Mouse (Mus musculus) natural killer cell, adult 2 months (primary cell): ENCODE measurements around the gene Tfb2m.
A peak's percentile ranks its signal among the peaks of the same experiment; 100 is the strongest.

ENCODE experiments used
- DNase-seq, 2 experiments: peaks; one replicate each; pipeline ENCODE4 v3.0.0; 2022; ENCODE audit warnings: low spot score in 2 of 2

The Tfb2m gene

GRCm38 (mm10) chr1:179559446-179560194 lies 13.6 kb upstream of the Tfb2m start:
- DNase-seq: no peak

- DNase-seq: no peak
These were observed 10.9 kb upstream of the Tfb2m start for GRCm38 (mm10) chr1:179556921-179557320.

- DNase-seq: no peak
These were observed 7.9 kb upstream of the Tfb2m start for GRCm38 (mm10) chr1:179553949-179554347.

DNA sequence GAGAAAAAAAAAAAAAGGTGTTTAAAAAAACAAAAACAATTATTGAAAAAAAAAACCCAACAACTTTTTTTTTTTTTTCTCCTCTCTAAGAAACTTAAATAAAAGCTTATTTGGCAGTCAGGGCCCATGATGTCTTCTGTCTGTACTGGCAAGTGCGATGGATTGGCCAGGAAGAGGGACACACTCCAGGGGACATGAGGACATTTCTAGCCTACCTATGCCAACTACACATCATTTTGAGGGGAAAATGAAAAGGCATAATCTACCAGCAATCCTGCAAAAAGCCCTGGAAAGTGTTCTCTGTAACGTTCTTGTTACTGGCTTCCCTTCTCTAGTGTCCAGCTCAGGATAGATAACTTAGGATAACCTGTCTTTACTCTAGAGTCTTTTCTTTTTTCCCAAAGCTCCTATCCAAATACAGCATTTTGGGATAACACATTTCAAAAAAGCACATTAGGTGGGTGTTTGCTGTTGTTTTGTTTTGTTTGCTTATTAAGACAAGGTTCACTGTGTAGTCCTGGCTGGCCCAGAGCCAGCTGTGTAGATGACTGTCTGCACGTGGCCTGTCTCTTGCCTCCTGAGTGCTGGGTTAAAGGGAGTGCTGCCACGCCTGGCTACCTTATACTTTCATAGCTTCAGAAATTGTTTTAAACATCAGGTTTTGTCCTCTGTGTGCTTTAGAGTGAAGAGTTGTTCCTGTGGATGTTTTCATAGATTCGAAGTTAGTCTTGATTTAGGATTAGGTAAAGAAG lies 7.3 kb upstream of the Tfb2m start:
- DNase-seq: no peak

- no peak for DNase-seq
These were observed 6.7 kb upstream of the Tfb2m start for GRCm38 (mm10) chr1:179552751-179553150.

DNA sequence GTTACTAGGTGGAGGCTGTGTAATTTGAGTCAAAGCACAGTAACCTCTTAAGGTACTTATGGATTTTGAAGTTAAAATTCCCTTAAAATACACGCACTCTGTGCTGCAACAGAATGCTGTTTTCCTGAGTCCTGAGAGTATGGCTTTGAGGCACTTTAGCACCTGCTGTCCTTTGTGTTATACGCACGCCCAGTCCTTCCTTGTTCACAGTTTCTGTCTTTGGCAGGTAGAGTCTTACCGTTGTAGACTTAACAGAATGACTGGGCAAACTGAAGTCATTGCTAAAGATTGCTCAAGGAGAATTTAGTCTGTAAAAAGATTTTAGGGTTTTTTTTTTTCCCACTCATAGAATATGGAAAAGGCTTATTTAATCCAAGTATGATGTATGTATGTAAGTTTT lies 5.9 kb upstream of the Tfb2m start:
- no peak for DNase-seq

- no peak for DNase-seq
These were observed 5.3 kb upstream of the Tfb2m start for GRCm38 (mm10) chr1:179551336-179551735.

DNA sequence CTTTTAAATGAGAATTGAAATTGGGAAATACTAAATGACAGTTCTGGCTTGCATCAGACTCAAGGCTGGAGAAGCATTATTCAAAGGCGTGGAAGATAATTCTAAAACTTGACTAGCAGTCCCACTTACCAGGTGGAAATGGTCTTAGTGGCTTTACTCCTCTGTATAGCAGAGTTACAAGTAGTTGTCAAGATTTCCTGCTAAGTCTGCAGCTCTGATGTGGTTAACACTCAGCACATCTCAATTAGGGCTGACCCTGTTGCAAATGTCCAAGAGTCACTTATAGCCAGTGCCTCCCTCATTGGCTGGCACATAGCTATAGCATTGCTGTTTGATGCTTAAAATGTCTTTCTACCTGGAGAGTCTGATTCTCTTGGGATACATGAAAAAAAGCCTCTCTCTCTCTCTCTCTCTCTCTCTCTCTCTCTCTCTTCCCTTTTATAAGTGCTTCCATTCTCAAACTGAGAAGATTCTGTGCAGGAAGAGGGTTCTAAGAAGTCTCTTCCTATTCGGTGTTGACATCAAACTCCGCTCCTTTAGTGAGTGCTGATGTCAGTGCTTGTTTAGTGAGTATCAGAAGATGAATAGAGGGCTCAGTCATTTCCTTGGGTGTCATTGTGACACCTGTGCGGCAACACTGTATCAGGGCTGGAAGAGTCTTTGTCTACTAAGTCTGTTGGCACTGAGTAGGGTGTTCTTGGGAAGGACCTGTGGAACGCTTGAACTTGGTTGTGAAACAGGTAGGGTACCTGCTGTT lies 3.1 kb upstream of the Tfb2m start:
- DNase-seq: peak; percentile 40 to 61

- DNase-seq: no peak
These were observed 2.2 kb upstream of the Tfb2m start for GRCm38 (mm10) chr1:179548220-179548619.

DNA sequence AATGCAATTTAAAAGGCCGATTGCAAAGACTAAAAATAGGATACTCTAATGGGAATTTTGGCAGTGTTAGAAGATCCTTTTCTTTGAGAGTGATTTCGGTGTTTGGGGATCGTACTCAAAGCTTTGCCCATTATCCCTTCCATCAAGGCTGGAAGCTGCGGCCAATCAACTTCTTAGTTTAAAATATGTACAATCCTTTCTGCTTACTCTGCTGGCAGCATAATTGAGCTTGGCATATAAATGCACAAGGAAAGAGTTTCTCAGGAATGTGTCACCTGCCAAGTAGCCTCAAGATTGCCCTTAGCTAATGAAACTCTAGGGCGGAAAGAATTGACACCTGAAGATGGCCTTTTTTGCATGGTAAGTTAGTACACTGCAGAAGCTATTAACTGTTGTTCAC lies 1.1 kb upstream of the Tfb2m start:
- no peak for DNase-seq

GRCm38 (mm10) chr1:179546551-179546917 lies 467 bp upstream of the Tfb2m start:
- no peak for DNase-seq

DNA sequence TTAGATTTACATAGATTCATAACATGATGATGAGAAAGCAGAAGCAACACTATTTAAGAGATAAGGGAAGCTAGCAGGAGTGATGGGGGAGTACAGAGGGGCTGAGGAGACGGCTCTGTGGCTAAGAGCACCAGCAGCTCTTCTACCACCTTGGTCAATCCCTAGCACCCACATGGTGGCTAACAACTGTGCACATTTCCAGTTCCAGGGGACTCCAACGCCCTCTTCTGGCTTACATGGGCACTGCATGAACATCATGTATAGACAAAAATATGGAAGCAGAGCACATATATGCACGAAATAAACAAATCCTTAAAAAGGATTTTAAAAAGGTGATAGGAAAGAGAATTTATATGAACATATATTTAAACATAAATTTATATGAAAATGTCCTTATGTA lies 4.6 kb downstream of the Tfb2m start:
- DNase-seq: peak in 1 of 2 experiments; percentile 20

DNA sequence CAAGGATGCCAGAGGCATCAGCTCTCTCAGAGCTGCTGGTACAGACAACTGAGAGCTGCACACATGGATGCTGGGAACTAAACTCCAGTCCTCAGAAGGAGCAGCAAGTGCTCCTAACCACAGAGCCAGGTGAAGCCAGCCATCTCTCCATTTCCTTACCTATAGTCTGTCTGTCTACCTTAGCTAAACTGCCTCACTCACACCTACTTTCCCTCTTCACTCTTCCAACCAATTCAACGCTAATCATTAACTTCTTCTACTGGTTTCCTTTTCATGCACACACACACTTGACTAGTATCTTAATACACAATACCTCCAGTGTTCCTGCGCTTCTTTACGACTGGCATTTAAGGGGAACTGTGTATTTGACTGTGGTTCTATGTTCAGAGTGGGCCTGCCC lies 6.2 kb downstream of the Tfb2m start:
- DNase-seq: no peak

DNA sequence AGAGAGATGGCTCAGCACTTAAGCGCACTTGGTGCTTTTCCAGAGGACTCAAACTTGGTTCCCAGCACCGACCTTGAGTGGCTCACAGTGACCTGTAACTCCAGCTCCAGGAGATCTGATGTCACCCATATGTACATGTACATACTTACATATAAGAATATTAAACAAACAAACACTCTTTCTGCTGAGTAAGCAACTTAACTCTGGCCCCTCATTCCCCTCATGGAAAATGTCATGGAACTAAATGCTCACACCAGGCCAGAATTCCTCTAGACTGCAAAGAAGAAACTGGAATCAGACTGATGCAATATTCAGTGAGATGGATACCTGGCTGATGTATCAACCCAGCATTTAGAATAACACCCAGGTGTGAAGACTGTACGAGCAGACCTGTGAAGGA lies 7.0 kb downstream of the Tfb2m start:
- DNase-seq: no peak

DNA sequence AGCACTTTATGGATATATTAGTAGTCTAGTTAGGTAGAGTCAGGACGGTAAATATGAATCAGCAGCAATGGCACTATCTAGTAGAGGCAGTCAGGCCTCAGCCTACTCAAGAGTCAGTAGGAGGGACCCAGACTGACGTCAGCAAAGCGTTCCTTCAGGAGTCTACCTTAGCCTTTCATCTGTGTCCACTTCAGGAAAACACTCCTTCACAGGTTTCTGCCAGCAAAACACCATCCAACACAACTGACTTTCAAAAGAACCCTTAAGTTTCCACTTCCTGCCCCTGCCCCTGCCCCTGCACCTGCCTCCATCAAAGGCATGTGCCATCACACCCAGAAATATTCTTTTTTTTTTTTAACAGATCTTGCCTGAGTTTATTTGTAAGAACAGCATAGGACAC lies 26.2 kb downstream of the Tfb2m start:
- DNase-seq: no peak

DNA sequence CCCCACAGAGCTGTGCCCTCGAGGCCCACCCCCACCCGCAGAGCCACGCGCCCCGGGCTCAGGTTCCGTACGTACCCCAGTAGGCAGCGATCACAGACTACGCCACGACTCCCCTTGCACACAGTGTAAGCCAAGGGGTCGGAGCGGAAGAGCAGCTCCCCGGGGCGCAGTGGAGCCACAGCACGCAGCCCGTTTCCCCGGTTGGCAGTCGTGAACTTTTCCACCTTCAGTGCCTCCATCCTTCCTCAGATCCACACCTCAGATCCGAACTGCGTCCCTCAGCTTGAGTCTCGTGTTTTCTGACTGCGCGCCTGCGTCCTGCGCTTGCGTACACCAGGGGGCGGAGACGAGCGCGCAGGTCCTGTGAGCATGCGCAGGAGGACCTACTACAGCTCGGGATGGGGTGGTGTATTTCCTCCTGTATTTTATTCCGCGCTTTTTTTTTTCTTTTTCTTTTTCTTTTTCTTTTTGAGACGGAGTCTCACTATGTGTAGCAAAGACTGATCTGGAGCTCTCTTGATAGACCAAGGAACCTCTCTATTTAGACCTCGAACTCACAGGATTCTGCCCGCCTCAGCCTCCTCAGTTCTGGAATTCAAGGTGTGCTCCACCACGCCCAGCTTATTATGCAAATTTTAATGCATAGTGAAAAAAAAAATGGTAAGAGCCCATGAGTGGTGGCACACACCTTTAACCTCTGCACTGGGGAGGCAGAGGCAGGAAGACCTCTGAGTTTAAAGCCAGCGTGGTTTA lies 28.2 kb downstream of the Tfb2m start, which contains the start of gene Smyd3:
Gene Smyd3 (minus strand): TSS at position 329 of the 753 bp plus-strand sequence.
- DNase-seq: peak; percentile 77 to 86

DNA sequence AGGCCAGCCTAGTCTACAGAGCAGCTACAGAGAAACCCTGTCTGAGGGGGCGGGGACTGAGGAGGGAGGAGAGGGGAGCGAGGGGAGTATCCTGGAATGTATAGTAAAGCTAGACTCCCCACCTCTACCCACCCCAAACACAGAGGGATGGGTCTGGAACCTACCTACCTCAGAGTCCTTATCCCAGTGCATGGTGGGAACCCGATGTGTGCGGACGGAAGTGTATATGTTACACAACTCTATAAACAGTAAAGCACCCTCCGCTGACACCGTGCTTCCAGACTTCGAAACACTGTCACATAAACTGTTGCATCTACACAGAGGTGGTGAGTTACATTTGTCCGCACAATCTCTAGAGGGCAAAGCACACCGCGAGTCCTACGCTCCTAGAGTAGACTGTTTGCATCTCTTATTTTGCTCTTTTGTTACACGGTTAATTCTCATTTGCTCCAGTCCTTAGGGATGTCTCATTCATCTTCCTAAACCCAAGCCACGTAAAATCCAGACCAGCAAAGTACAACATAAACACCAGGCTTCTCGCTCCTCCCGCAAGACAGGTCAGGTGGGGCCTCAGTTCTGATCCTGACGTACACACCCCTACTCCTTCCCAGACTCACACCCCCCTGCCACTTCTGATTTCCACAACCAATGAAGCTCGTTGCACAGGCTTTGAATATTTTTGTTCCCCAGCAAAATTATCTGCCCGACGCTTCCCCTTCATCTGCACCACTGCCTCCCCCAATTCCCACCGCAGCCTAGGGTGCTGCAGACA lies 28.9 kb downstream of the Tfb2m start:
- peak; percentile 18 to 20 for DNase-seq

DNA sequence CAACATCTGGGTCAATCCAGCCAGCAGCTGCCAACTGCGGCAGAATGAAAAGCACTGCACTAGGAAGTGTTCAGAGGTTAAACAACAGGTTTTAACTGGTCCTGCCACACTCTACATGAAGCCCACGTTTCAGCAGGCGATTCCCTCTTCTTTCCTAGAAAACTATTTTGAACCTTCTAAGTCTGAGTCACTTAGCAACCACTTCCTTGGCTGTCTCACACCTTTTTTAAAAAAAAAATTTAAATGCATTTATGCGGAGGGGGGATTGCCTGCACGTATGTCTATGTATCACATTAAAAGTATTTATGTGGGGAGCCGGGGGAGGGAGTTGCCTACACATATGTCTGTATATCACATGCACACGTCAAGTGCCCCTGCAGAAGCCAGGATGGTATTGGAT lies 34.2 kb downstream of the Tfb2m start:
- peak; percentile 20 to 35 for DNase-seq

GRCm38 (mm10) chr1:179510546-179511340 lies 35.3 kb downstream of the Tfb2m start:
- DNase-seq: no peak
